Mouse (Mus musculus) thymus, adult 2 months (tissue): ENCODE measurements at regions not wholly inside any gene's neighbourhood (a gene's known extent, or its start where the extent isn't known, plus 50 kb on each side); places are given as distances from the start of the nearest gene placed in this dataset.
"Not testable (repeated sequence)": the region's sequence is repeated elsewhere in the genome, so short reads cannot be mapped to it uniquely, and the experiment has no call there.

Experiments used
- DNase-seq: peaks from one replicate; pipeline ENCODE4 v3.0.0; 2021
- H3K27ac ChIP-seq: fragments of 200-500 bp; 2 replicates; pipeline ENCODE4 v1.5.1; 2012; ENCODE audit warnings: low read length, control low read depth; ENCODE audit not compliant: control insufficient read depth, insufficient read depth
- H3K27me3 ChIP-seq: fragments of 200-500 bp; 2 replicates; pipeline ENCODE4 v1.6.1; 2012; ENCODE audit warnings: mild to moderate bottlenecking, low read length, moderate library complexity, mixed read lengths; ENCODE audit not compliant: control insufficient read depth, insufficient read depth
- H3K36me3 ChIP-seq: fragments of 200-500 bp; 2 replicates; pipeline ENCODE4 v1.6.1; 2012; ENCODE audit warnings: mild to moderate bottlenecking, low read length, moderate library complexity; ENCODE audit not compliant: control insufficient read depth, insufficient read depth
- H3K4me1 ChIP-seq: fragments of 200-500 bp; replicated peaks from 2 replicates; pipeline ENCODE4 v1.6.1; 2012; ENCODE audit warnings: low read length; ENCODE audit not compliant: control insufficient read depth, insufficient read depth
- H3K4me3 ChIP-seq: fragments of 200-500 bp; 2 replicates; pipeline ENCODE4 v1.5.1; 2012; ENCODE audit warnings: mild to moderate bottlenecking, low read length, control low read depth, moderate library complexity; ENCODE audit not compliant: control insufficient read depth, insufficient read depth
- CTCF ChIP-seq: fragments of 200-500 bp; IDR thresholded peaks from 2 replicates; pipeline ENCODE4 v1.5.1; 2012; ENCODE audit warnings: mild to moderate bottlenecking, control low read depth, low read length, moderate library complexity, borderline replicate concordance; ENCODE audit not compliant: control insufficient read depth, poor library complexity, insufficient read depth; ENCODE audit errors: extremely low read depth
- POLR2A ChIP-seq: fragments of 200-500 bp; IDR thresholded peaks from 2 replicates; pipeline ENCODE4 v1.6.1; 2012; ENCODE audit warnings: mild to moderate bottlenecking, low read length, control low read depth, moderate library complexity; ENCODE audit not compliant: control insufficient read depth, poor library complexity, insufficient read depth; ENCODE audit errors: extremely low read depth
- WGBS: fragments of 180-500 bp; shearing (Covaris S2); methylation state at CpG from one replicate; pipeline ENCODE4 v1.1.7; 2018; 5-methylcytosine and 5-hydroxymethylcytosine counted together

DNA sequence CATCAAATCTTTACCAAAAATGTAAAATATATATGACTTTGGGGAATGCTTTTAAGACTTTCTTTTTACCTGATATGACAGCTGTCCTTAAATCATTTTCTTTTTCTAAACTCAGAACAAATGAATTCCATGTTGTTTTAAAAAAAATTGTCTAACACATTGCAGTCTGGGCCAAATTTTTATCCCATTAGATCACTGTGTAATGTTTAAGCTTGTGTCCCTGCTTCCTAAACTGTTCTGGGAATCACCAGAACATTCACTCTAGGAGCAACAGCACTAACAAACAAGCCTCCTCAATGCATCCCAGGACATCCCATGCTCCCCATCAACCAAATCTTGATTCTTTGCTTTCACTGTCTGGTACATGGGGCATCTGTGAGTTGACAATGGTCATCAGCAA is 449.2 kb upstream of the Klf6 start:
- DNase-seq = no peak
- Histone ChIP-seq H3K27me3 (no peaks in the 10 kb centered on the region), H3K4me1 (no peaks in the 10 kb centered on the region), H3K4me3 (no peak overlapping the region), H3K36me3 (no peaks in the 10 kb centered on the region), H3K27ac (no peak overlapping the region)
- no peak for TF ChIP-seq POLR2A
- no peak for TF ChIP-seq CTCF

GRCm38 (mm10) chr13:5413009-5413408 is 448.3 kb upstream of the Klf6 start:
- not testable (repeated sequence) for H3K4me3 ChIP-seq, H3K4me1 ChIP-seq, H3K36me3 ChIP-seq, H3K27ac ChIP-seq, DNase-seq, H3K27me3 ChIP-seq

GRCm38 (mm10) chr13:5424110-5424509 is 437.2 kb upstream of the Klf6 start:
- no peak overlapping the region for H3K4me3 ChIP-seq
- WGBS = 96% methylated on average over 1 of the region's 1 CpGs
- no peak for DNase-seq
- no peaks in the 10 kb centered on the region for H3K36me3 ChIP-seq
- no peak for TF ChIP-seq POLR2A
- no peaks in the 10 kb centered on the region for H3K4me1 ChIP-seq
- no peak overlapping the region for H3K27ac ChIP-seq
- H3K27me3 ChIP-seq = no peaks in the 10 kb centered on the region

DNA sequence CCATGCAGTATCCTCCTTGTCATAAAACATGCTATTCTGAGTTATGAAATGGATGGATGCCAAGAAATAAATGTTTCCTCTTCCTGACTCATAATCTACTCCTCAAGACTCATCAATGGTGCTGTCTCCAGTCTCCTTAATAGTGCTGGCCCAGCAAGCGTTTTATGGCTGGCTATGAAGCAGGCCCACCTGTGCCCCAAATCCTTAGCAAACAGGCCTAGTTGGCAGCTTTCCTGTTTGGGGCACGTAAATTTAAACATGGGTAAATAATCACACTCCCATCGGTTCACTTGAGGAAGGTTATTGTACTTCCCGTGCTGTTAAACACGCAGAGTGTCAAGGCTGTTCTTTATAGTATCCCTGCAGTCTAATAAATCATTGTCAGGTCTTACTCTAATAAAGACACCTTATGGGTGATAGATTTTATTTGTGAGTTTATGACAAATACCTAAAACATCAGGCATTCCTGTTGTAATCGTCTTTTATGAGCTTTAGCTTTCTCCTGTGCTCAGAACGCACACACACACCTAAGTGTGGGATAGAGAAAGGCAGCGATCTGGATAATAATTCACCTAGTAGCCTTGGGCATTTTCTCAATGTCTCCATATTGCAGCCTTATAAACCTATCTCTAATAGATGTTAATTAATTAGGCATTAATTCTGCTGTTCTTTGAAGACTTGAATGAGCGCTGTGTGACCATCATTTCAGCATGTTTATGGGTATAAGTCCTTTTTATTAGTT is 435.6 kb upstream of the Klf6 start:
- Histone ChIP-seq H3K27me3 (no peaks in the 10 kb centered on the region), H3K4me3 (no peak overlapping the region), H3K4me1 (no peaks in the 10 kb centered on the region), H3K27ac (no peak overlapping the region), H3K36me3 (no peaks in the 10 kb centered on the region)
- DNase-seq = no peak
- 91% methylated on average over 9 of the region's 9 CpGs for whole genome bisulfite sequencing
- no peak for TF ChIP-seq POLR2A
- TF ChIP-seq CTCF = no peak

DNA sequence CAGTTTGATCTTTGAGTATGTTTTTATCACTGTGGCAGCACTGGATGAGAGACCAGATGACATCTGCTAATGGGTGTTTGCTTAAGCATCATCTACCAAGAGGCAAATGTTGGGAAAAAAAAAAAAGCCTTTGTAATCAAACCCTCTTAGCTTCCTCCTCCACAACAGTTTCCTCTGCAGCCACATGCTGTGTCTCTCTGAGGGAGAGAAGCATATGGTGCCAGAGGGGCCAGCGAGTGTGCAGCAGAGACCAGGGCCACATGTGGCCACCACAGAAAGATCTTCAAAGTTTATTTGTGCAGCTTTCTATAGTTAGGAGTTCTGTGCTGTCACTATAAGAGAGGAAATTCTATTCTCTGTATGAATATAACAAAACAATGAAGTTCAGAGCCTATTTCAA is 427.6 kb upstream of the Klf6 start:
- Histone ChIP-seq H3K27me3 (no peaks in the 10 kb centered on the region), H3K27ac (no peak overlapping the region), H3K4me1 (no peaks in the 10 kb centered on the region), H3K4me3 (no peak overlapping the region), H3K36me3 (no peaks in the 10 kb centered on the region)
- 26% methylated on average over 1 of the region's 1 CpGs for WGBS
- TF ChIP-seq POLR2A = no peak
- no peak for TF ChIP-seq CTCF
- DNase-seq = no peak

- no peak overlapping the region for H3K4me3 ChIP-seq
Observed at GRCm38 (mm10) chr13:5435131-5435530, 426.2 kb upstream of the Klf6 start.

GRCm38 (mm10) chr13:5436191-5436590 is 425.1 kb upstream of the Klf6 start:
- no peaks in the 10 kb centered on the region for H3K27me3 ChIP-seq
- H3K36me3 ChIP-seq = no peaks in the 10 kb centered on the region
- no peaks in the 10 kb centered on the region; the same call in 1 of the 2 replicates for H3K4me1 ChIP-seq
- DNase-seq = no peak
- no peak overlapping the region for H3K4me3 ChIP-seq
- no peak overlapping the region for H3K27ac ChIP-seq
- TF ChIP-seq CTCF (no peak), POLR2A (no peak)
- 70% methylated on average over 2 of the region's 2 CpGs for WGBS

More at GRCm38 (mm10) chr13:5435131-5435530, 426.2 kb upstream of the Klf6 start:
- H3K4me1 ChIP-seq = no peaks in the 10 kb centered on the region
- no peaks in the 10 kb centered on the region for H3K27me3 ChIP-seq
- H3K27ac ChIP-seq = no peak overlapping the region
- no peak for TF ChIP-seq CTCF
- no peak for TF ChIP-seq POLR2A
- no peaks in the 10 kb centered on the region for H3K36me3 ChIP-seq
- no peak for DNase-seq
